Mouse (Mus musculus) C2C12 (cell line): ENCODE measurements around the gene Rabl6.

Source experiments
- CEBPB ChIP-seq: IDR thresholded peaks from one replicate; pipeline ENCODE4 v1.6.1; 2011; ENCODE audit warnings: low read depth, mild to moderate bottlenecking, control low read depth, moderate library complexity
- CTCF ChIP-seq: IDR thresholded peaks from one replicate; pipeline ENCODE4 v1.5.1; 2011; ENCODE audit not compliant: control insufficient read depth, insufficient read depth, insufficient read length
- FOSL1 ChIP-seq: IDR thresholded peaks from one replicate; pipeline ENCODE4 v1.8.0; 2011; ENCODE audit warnings: mild to moderate bottlenecking, low read length; ENCODE audit not compliant: poor library complexity, insufficient read depth, severe bottlenecking
- MAX ChIP-seq: IDR thresholded peaks from one replicate; pipeline ENCODE4 v1.6.1; 2011; ENCODE audit warnings: mild to moderate bottlenecking, control low read depth
- MYOD1 ChIP-seq: IDR thresholded peaks from one replicate; pipeline ENCODE4 v1.6.1; 2011; ENCODE audit warnings: low read depth; ENCODE audit not compliant: control insufficient read depth, insufficient read length
- MYOG ChIP-seq: IDR thresholded peaks from one replicate; pipeline ENCODE4 v1.6.1; 2011; ENCODE audit not compliant: control insufficient read depth, insufficient read length; ENCODE audit errors: extremely low read depth
- USF1 ChIP-seq: IDR thresholded peaks from one replicate; pipeline ENCODE4 v1.6.1; 2011; ENCODE audit warnings: low read depth, mild to moderate bottlenecking, control low read depth, moderate library complexity

- TF ChIP-seq MYOG (no peak), CTCF (no peak), USF1 (no peak), CEBPB (no peak), MAX (no peak), MYOD1 (no peak), FOSL1 (no peak)
These were observed 9.6 kb downstream of the Rabl6 start for GRCm38 (mm10) chr2:25598749-25599148.
